Mouse (Mus musculus): ENCODE results near the gene Slc39a13. TPM values are rescaled to one million over a fixed set of nuclear protein-coding genes. Genes with fewer than 3 reads are reported as not detected.
"Not testable (repeated sequence)": the region's sequence is repeated elsewhere in the genome, so short reads cannot be mapped to it uniquely, and the experiment has no call there.

Gene Slc39a13
- polyA plus RNA-seq, 1 experiment from 2014 or later: 45.5 TPM

DNA sequence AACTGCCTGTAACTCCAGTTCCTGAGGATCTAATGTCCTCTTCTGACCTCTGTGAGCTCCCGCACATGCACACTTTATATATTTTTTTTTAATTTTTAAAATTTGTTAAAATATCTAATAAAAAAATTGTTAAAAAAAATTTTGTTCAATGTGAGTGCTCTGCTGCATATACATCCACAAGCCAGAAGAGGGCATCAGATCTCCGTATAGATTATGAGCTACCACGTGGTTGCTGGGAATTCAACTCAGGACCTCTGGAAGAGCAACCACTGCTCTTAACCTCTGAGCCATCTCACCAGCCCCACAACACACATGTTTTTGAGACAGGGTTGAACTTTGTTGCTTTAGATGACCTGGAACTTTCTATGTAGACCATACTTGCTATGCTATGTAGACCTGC is 37.2 kb downstream of the Slc39a13 start:
- Histone ChIP-seq H3K9me3 (no peaks in the 10 kb centered on the region), H3K36me3 (no peaks in the 10 kb centered on the region), H3K9ac (no peak overlapping the region), H3K4me3 (replicated peaks) (no peak overlapping the region), H3K4me1 (no peaks in the 10 kb centered on the region), H3K4me2 (no peak overlapping the region), H3K27me3 (replicated peaks) (no peaks in the 10 kb centered on the region), H3K27ac (no peak overlapping the region)
- no peak for ATAC-seq (ENCODE audit: insufficient read depth, low FRiP score, low read depth)
- WGBS: 18% methylated on average over 3 of the region's 3 CpGs

DNA sequence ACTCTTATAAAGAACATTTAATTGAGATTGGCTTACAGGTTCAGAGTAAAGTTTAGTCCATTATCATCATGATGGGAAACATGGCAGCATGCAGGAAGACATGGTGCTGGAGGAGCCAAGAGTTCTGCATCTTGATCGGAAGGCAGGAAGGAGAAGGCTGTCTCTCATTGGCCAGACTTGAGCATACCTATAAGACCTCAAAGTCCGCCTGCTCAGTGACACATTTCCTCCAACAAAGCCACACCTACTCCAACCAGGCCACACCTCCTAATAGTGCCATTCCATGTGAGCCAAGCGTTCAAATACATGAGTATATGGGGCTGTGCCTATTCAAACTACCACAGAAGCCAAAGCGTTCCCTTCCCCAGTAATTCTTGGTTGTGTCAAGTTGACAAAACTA is 39.0 kb downstream of the Slc39a13 start:
- ATAC-seq (ENCODE audit: insufficient read depth, low FRiP score, low read depth): no peak
- Histone ChIP-seq H3K27me3 (replicated peaks) (no peaks in the 10 kb centered on the region), H3K36me3 (no peaks in the 10 kb centered on the region), H3K4me3 (replicated peaks) (no peak overlapping the region), H3K4me1 (no peaks in the 10 kb centered on the region), H3K4me2 (no peak overlapping the region), H3K9ac (no peak overlapping the region), H3K27ac (no peak overlapping the region), H3K9me3 (no peaks in the 10 kb centered on the region)
- WGBS: 82% methylated on average over 4 of the region's 4 CpGs

DNA sequence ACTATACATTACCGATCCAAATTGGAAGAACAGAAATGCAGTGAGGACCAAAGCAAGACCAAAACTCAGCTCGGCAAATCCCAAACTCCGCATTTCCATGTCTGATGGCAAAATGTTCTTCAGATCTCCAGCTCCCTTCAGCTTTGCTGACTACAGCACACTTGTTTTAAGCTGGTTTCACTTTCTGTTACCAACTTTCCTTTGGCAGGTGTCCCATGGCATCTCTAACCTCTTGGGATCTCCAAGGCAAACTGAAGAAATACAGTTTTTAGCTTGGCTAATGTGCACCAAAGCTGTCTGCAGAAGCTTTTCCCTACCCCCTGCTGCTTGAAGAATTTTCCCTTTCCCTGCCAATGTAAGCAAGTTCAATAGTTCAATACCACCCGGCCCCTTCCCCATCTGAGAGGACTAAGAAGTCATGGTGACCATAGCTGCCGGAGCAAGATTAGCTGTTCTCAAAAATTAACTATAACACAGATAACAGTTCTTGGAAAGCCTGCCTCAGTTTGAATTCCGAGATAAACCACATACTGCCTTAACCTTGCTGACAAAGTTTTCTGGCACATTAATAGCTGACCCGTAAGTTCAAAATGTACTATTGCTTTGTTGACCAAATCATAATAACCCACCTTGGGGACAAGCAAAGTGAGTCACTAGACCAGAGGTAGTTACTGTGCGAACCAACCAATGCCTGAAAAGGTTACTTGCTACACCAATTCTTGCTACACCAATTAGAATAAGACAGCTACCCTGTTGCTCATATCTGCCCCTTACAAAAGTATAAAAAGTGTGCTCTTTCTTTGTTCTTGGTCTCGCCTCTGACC is 42.6 kb downstream of the Slc39a13 start:
- H3K9ac ChIP-seq: no peak overlapping the region
- no peaks in the 10 kb centered on the region for H3K36me3 ChIP-seq
- H3K4me1 ChIP-seq: no peaks in the 10 kb centered on the region
- 79% methylated on average over 9 of the region's 9 CpGs for WGBS
- H3K4me3 ChIP-seq (replicated peaks): no peak overlapping the region
- H3K4me2 ChIP-seq: no peak overlapping the region
- no peaks in the 10 kb centered on the region for H3K27me3 ChIP-seq (replicated peaks)
- H3K9me3 ChIP-seq: no peaks in the 10 kb centered on the region
- no peak; the same call in 1 of the 2 replicates for ATAC-seq (ENCODE audit: insufficient read depth, low FRiP score, low read depth)
- H3K27ac ChIP-seq: no peak overlapping the region

DNA sequence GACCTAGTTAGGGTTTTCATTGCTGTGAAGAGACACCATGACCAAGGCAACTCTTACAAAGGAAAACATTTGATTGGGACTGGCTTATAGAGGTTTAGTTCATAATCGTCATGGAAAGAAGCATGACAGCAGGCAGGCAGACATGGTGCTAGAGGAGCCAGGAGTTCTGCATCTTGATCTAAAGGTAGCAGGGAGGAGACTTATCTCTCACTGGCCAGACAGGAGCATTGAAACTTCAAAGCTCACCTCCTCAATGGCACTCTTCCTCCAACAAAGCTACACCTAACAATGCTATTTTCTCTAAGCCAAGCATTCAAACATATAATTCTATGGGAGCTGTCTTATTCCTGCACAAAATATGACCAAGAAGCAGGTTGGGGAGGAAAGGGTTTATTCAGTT is 43.7 kb downstream of the Slc39a13 start:
- Histone ChIP-seq H3K9me3 (no peaks in the 10 kb centered on the region), H3K4me2 (no peak overlapping the region), H3K27ac (no peak overlapping the region), H3K4me1 (no peaks in the 10 kb centered on the region), H3K4me3 (replicated peaks) (no peak overlapping the region), H3K27me3 (replicated peaks) (no peaks in the 10 kb centered on the region), H3K9ac (no peak overlapping the region), H3K36me3 (no peaks in the 10 kb centered on the region)
- no peak for ATAC-seq (ENCODE audit: insufficient read depth, low FRiP score, low read depth)
- WGBS: 76% methylated on average over 1 of the region's 1 CpGs

DNA sequence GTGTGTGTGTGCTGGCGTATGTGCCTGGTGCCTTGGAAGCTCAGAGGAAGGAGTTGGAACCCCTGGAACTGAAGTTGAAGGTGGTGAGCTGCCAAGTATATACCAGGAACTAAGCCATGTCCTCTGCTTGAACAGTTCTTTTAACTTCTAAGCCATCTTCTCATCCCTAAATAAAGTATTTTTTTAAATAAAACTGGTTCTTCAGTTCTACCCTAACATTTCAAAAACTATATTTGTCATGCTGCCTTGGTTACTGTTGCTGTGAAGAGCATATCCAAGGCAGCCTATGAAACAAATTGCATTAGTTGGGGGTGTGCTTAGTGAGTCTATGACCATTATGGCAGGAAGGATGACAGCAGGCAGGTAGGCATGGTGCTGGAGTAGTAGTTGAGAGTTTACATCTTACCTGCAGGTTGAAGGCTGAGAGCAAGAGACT is 45.1 kb downstream of the Slc39a13 start:
- no peak for ATAC-seq (ENCODE audit: insufficient read depth, low FRiP score, low read depth)
- Histone ChIP-seq H3K36me3 (0 out of 2 replicates have a peak, but pooled peaks cover 5% of the 10 kb centered on the region), H3K27me3 (replicated peaks) (no peaks in the 10 kb centered on the region)

DNA sequence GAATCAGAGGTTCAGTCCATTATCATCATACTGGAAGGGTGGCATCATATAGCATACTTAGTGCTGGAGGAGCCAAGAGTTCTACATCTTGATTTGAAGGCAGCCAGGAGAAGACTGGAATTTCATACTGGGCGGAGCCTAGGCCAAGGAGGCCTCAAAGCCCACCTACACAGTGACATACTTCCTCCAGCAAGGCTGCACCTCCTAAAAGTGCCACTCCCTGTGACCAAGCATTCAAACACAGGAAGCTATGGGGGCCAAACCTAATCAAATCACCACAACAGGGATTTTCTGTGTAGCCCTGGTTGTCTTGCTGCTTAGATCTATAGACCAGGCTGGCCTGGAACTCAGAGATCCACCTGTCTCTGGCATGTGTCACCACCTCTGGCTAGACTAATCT is 46.3 kb downstream of the Slc39a13 start:
- Histone ChIP-seq H3K27me3 (replicated peaks) (no peaks in the 10 kb centered on the region), H3K36me3 (0 out of 2 replicates have a peak, but pooled peaks cover 9% of the 10 kb centered on the region), H3K27ac (no peak overlapping the region), H3K9me3 (no peaks in the 10 kb centered on the region), H3K4me2 (no peak overlapping the region), H3K4me3 (replicated peaks) (no peak overlapping the region), H3K4me1 (no peaks in the 10 kb centered on the region), H3K9ac (no peak overlapping the region)
- no peak for ATAC-seq (ENCODE audit: insufficient read depth, low FRiP score, low read depth)
- 94% methylated on average over 1 of the region's 1 CpGs for WGBS

More for the DNA sequence above, 45.1 kb downstream of the Slc39a13 start:
- Histone ChIP-seq H3K4me3 (replicated peaks) (no peak overlapping the region), H3K9me3 (no peaks in the 10 kb centered on the region), H3K4me2 (no peak overlapping the region), H3K9ac (no peak overlapping the region), H3K4me1 (no peaks in the 10 kb centered on the region), H3K27ac (no peak overlapping the region)
- 100% methylated on average over 1 of the region's 1 CpGs for WGBS

DNA sequence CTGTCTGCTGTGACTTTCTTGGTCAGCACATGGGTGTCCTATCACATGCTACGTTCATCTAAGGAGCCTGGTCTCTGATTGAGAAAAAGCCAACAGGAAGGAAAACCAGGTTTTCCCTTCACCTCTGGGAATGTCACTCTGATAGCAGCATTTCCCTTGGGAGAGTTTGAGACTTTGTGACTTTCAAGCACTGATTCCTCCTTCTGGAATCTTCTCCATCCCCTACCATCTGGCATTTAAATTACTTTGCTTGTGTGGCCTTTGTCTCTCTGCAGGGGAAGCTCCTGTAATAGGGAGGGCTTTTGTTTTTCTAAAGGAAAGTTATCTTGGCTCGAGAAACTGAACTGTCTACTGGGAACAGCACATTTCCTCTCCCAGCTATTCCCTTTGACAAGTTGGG is 47.1 kb downstream of the Slc39a13 start:
- WGBS: 74% methylated on average over 2 of the region's 2 CpGs
- no peak overlapping the region for H3K4me3 ChIP-seq (replicated peaks)
- H3K9ac ChIP-seq: no peak overlapping the region
- ATAC-seq (ENCODE audit: insufficient read depth, low FRiP score, low read depth): no peak
- no peaks in the 10 kb centered on the region for H3K9me3 ChIP-seq
- no peak overlapping the region for H3K4me2 ChIP-seq
- no peaks in the 10 kb centered on the region for H3K4me1 ChIP-seq
- 0 out of 2 replicates have a peak, but pooled peaks cover 9% of the 10 kb centered on the region for H3K36me3 ChIP-seq
- H3K27ac ChIP-seq: no peak overlapping the region
- no peaks in the 10 kb centered on the region for H3K27me3 ChIP-seq (replicated peaks)

DNA sequence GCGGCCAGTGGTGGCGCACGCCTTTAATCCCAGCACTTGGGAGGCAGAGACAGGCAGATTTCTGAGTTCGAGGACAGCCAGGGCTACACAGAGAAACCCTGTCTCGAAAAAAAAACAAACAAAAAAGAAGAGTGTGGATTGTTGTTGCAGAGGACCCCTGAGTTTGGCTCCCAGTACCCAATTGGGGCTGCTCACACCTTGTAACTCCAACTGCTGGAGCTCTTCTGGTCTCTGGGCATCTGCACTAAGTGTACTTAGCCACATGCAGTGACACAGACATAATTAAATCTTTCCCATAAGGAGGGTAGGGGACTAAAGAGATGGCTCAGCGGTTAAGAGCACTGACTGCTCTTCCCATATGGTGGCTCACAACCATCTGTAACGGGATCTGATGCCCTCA is 48.0 kb downstream of the Slc39a13 start:
- not testable (repeated sequence) for H3K4me3 ChIP-seq (replicated peaks); H3K4me1 ChIP-seq; H3K9ac ChIP-seq; H3K4me2 ChIP-seq; H3K27me3 ChIP-seq (replicated peaks); ATAC-seq (ENCODE audit: insufficient read depth, low FRiP score, low read depth); H3K9me3 ChIP-seq; H3K27ac ChIP-seq; H3K36me3 ChIP-seq
- WGBS: 94% methylated on average over 7 of the region's 7 CpGs

DNA sequence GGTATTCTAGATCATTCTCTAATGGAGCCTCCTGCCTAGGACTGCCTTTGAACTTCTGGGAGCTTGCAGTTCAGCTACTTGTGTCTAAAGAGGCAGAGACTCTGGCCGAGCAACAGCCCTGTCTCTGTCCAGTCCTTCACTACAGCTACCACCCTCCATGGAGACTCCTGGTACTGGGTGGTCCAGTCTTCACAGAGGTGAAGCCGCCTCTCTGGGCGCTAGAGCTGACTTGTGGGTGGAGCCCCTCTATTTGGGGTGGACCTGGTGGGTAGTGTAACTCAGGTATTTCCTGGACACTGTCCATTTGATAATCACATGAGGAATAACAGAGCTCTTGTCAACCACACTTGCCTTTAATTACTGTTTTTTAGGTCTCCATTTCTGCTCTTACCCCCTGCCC is 50.3 kb downstream of the Slc39a13 start:
- no peaks in the 10 kb centered on the region for H3K4me1 ChIP-seq
- no peaks in the 10 kb centered on the region for H3K27me3 ChIP-seq (replicated peaks)
- no peak overlapping the region for H3K4me3 ChIP-seq (replicated peaks)
- no peak for ATAC-seq (ENCODE audit: insufficient read depth, low FRiP score, low read depth)
- 96% methylated on average over 3 of the region's 3 CpGs for WGBS
- peaks cover 21% of the 10 kb centered on the region for H3K36me3 ChIP-seq
- H3K4me2 ChIP-seq: no peak overlapping the region
- H3K27ac ChIP-seq: no peak overlapping the region
- H3K9ac ChIP-seq: no peak overlapping the region
- H3K9me3 ChIP-seq: no peaks in the 10 kb centered on the region

DNA sequence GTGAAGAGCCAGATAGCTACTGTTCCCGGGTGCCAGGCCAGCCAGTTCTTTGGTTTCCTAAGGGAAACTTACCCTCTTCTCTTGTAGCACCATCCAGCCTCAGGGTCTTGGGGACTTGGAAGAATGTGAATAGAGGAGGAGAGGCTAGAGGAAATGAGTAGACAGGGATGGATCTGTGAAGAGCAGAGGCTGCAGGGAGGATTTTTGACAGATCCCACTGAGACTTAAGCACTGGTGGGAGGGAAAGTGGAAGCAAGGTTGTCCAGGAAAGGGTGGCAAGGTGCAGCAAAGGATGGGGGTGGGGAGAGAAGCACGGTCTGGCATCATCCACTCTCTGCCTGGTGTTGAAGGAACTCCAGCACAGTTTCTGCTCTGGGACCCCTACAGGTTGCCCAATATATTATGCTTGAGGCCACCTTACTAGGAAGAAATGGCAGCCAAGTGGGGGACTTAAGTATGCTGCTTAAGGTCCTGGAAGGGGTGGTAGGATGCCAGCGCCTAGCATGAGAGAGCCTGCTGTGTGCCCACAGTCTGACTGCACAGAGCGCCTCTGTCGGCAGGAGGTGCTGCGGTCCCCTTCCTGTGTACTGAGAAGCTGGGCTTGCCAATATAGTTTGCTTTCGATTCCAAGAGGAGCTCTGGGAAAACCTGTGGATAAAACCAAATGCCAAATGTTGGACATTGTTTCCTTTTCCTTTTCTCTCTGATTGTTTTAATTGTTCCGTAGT is 52.0 kb downstream of the Slc39a13 start:
- H3K36me3 ChIP-seq: peaks cover 35% of the 10 kb centered on the region
- no peak overlapping the region for H3K9ac ChIP-seq
- H3K27ac ChIP-seq: no peak overlapping the region
- no peak for ATAC-seq (ENCODE audit: insufficient read depth, low FRiP score, low read depth)
- H3K4me1 ChIP-seq: no peaks in the 10 kb centered on the region
- H3K9me3 ChIP-seq: no peaks in the 10 kb centered on the region
- H3K4me2 ChIP-seq: no peak overlapping the region
- no peaks in the 10 kb centered on the region for H3K27me3 ChIP-seq (replicated peaks)
- 87% methylated on average over 8 of the region's 8 CpGs for WGBS
- H3K4me3 ChIP-seq (replicated peaks): no peak overlapping the region

DNA sequence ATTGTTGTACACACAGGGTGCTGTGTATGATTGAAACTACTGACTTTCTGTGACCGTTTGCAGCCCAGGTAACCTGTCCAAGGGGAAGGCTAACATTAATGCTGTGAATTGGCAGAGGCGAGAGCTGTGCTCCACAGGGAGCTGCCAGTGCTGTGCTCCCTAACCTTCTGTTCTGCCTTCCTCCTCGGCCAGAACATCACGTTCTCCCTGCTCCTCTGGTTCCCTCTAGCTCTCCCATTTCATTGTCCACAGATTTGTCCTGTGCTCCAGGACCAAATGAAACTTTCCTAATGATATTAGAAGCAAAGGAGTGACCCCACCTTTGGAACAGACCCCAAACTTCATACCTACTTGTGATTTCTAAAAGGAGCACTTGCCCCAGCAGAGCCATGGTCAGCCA is 54.8 kb downstream of the Slc39a13 start:
- peaks cover 47% of the 10 kb centered on the region for H3K36me3 ChIP-seq
- no peak overlapping the region for H3K4me2 ChIP-seq
- H3K9ac ChIP-seq: no peak overlapping the region
- H3K4me1 ChIP-seq: no peaks in the 10 kb centered on the region
- no peak overlapping the region for H3K4me3 ChIP-seq (replicated peaks)
- no peaks in the 10 kb centered on the region for H3K27me3 ChIP-seq (replicated peaks)
- 84% methylated on average over 4 of the region's 4 CpGs for WGBS
- H3K9me3 ChIP-seq: no peaks in the 10 kb centered on the region
- ATAC-seq (ENCODE audit: insufficient read depth, low FRiP score, low read depth): no peak
- no peak overlapping the region for H3K27ac ChIP-seq

DNA sequence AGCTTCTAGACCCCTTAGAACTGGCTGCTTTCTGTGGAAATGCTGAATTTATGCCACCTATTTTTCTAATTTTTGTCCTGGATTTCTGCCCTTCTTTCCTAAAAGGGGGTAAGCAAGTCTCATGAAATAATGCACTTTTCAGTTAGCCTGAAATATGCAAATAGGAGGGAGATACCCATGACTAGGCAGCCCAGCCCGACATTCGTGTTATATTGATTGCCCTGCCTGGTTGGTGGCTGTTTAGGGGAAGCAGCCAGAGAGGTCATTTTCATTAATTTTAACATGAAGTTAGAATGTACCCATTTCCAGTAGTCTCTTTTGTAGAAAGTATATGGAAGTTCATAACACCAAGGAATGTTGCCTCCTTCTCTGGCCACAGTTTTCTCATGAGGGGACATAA is 56.3 kb downstream of the Slc39a13 start:
- Histone ChIP-seq H3K9ac (no peak overlapping the region), H3K4me2 (no peak overlapping the region), H3K36me3 (peaks cover 48% of the 10 kb centered on the region), H3K4me1 (no peaks in the 10 kb centered on the region), H3K4me3 (replicated peaks) (no peak overlapping the region), H3K9me3 (no peaks in the 10 kb centered on the region), H3K27me3 (replicated peaks) (no peaks in the 10 kb centered on the region), H3K27ac (no peak overlapping the region)
- no peak for ATAC-seq (ENCODE audit: insufficient read depth, low FRiP score, low read depth)
- WGBS: 84% methylated on average over 2 of the region's 2 CpGs
